Mouse (Mus musculus): ENCODE data around the gene Vav2.

GRCm38 (mm10) chr2:27432599-27432998 is 5.8 kb upstream of the Vav2 start:
- TF ChIP-seq CTCF (IDR thresholded peaks at IDR 0.05; ENCODE audit: low read depth, low read length) = no peak
- no peak for TF ChIP-seq GATA1 (IDR thresholded peaks at IDR 0.05; ENCODE audit: borderline replicate concordance, low read length)
- no peak for TF ChIP-seq TAL1 (conservative IDR thresholded peaks at IDR 0.05; ENCODE audit: low read depth, low read length)
- TF ChIP-seq POLR2AphosphoS5 (IDR thresholded peaks at IDR 0.05; ENCODE audit: insufficient replicate concordance, low read depth, low read length) = no peak
